In genomic region chr16:91547974-91548373, GRCm38 (mm10) we compare ENCODE assay signal across 8 mouse cellular contexts. TPM values are rescaled to one million over a fixed set of nuclear protein-coding genes. Genes with fewer than 3 reads are reported as not detected.
DNase-seq lines count a peak whose midpoint lies in the region; ATAC-seq lines count a peak whose summit lies in the region.

No protein-coding gene starts in this region.

- DNase-seq in heart, postnatal 36 days = no peak
- peak; percentile 52 for DNase-seq in T-cell, adult 2 months (ENCODE audit: low spot score)
- no peak for DNase-seq in hindbrain, embryonic 11.5 days (ENCODE audit: low spot score)
- DNase-seq in spleen, postnatal 14 days (ENCODE audit: low spot score in 2 of 2) = no peak
- no peak for DNase-seq in right cerebral cortex, postnatal 36 days (ENCODE audit: low spot score in 2 of 2)

- WGBS in heart, embryonic 14.5 days = 18% methylated on average over 5 of the region's 5 CpGs
- WGBS in hindbrain, embryonic 11.5 days = 48% methylated on average over 5 of the region's 5 CpGs

- peak overlapping the region; percentile 99 for H3K9ac ChIP-seq in heart, embryonic 14.5 days (ENCODE audit: low read length)
- H3K9ac ChIP-seq in hindbrain, embryonic 11.5 days (ENCODE audit: low read depth, low read length) = no peak overlapping the region; the same call in 1 of the 2 replicates

- H3K9me3 ChIP-seq in heart, embryonic 14.5 days (ENCODE audit: control insufficient read depth, low read length) = no peaks in the 10 kb centered on the region
- no peaks in the 10 kb centered on the region for H3K9me3 ChIP-seq in hindbrain, embryonic 11.5 days (ENCODE audit: control insufficient read depth, low read length)

- intact Hi-C loops in heart, postnatal 36 days (cut with DNase I) = loop anchor here (5.0 kb wide), 1 partner anchor 49 kb away; the partner anchor contains the start of gene Tmem50b

- H3K4me1 ChIP-seq in heart, embryonic 14.5 days (ENCODE audit: control insufficient read depth in 2 of 2, insufficient read depth in 2 of 2, low read length in 2 of 2) = peaks cover 35 to 58% of the 10 kb centered on the region in 2 experiments
- no peaks in the 10 kb centered on the region; the same call in 1 of the 2 replicates for H3K4me1 ChIP-seq in hindbrain, embryonic 11.5 days (replicated peaks; ENCODE audit: control insufficient read depth, insufficient read depth, low read length)

- ATAC-seq in heart, embryonic 14.5 days (ENCODE audit: insufficient number of reproducible peaks, insufficient read depth, low FRiP score, low read depth) = no peak
- ATAC-seq in hindbrain, embryonic 11.5 days (ENCODE audit: low FRiP score) = no peak
- peak; percentile 47 for ATAC-seq in megakaryocyte, adult 5-6 weeks (ENCODE audit: poor library complexity, severe bottlenecking)
- ATAC-seq in activated CD4-positive, CD25-positive, alpha-beta regulatory T cell, adult 4 months = no peak

- H3K36me3 ChIP-seq in heart, embryonic 14.5 days (ENCODE audit: control insufficient read depth, insufficient read depth, low read length) = peaks cover 9% of the 10 kb centered on the region; the same call in 1 of the 2 replicates
- no peaks in the 10 kb centered on the region for H3K36me3 ChIP-seq in hindbrain, embryonic 11.5 days (ENCODE audit: control insufficient read depth, insufficient read depth, low read length)

- H3K4me2 ChIP-seq in heart, embryonic 14.5 days (ENCODE audit: low read length) = peak overlapping the region; percentile 90
- peak overlapping the region; percentile 89 for H3K4me2 ChIP-seq in hindbrain, embryonic 11.5 days (replicated peaks; ENCODE audit: low read depth, low read length)

- H3K27ac ChIP-seq in heart, embryonic 14.5 days (replicated peaks in 1 of 2; ENCODE audit: control insufficient read depth in 1 of 2, insufficient read depth in 1 of 2, low read depth in 2 of 2, low read length in 2 of 2) = peak overlapping the region; percentile 41 to 95; a peak in 3 of 4 replicates
- H3K27ac ChIP-seq in hindbrain, embryonic 11.5 days (ENCODE audit: low read depth, low read length) = no peak overlapping the region

- peak overlapping the region; percentile 87 to 100 for H3K4me3 ChIP-seq in heart, embryonic 14.5 days (ENCODE audit: control insufficient read depth in 1 of 2, insufficient read depth in 1 of 2, low read depth in 1 of 2, low read length in 2 of 2)
- H3K4me3 ChIP-seq in hindbrain, embryonic 11.5 days (ENCODE audit: low read depth, low read length) = no peak overlapping the region

- no peaks in the 10 kb centered on the region for H3K27me3 ChIP-seq in heart, embryonic 14.5 days (ENCODE audit: control insufficient read depth, insufficient read depth, low read length)
- no peaks in the 10 kb centered on the region for H3K27me3 ChIP-seq in hindbrain, embryonic 11.5 days (ENCODE audit: control insufficient read depth, insufficient read depth, low read length)

RNA-seq across cellular contexts. Expression of gene Ifngr2, which starts 1.1 kb away (rescaled TPM):
- polyA plus RNA-seq in heart, embryonic 14.5 days (2014; fragmentation: Nextera tagmentation; extraction: Ambion mirVana) = 140 and 146 TPM in 2 replicates
- total RNA-seq in heart, postnatal 36 days (2021) = 100 to 1,000 TPM; 128 to 159 TPM
- 35.1 and 36.8 TPM in 2 replicates for polyA plus RNA-seq in hindbrain, embryonic 11.5 days (2014; fragmentation: Nextera tagmentation; extraction: Ambion mirVana)
- total RNA-seq in megakaryocyte, adult 5-6 weeks (2015) = 63.2 and 67.5 TPM in 2 replicates
- total RNA-seq in megakaryocyte, adult 5-6 weeks (2017) = 47.0 and 49.0 TPM in 2 replicates
- 10 to 100 TPM; 19.8 to 20.6 TPM for polyA plus RNA-seq in activated CD4-positive, CD25-positive, alpha-beta regulatory T cell, adult 4 months (2017; shearing (Covaris generic))

RNA-seq across cellular contexts. Expression of gene Tmem50b, which starts 49.6 kb away (rescaled TPM):
- 60.5 and 67.5 TPM in 2 replicates for polyA plus RNA-seq in heart, embryonic 14.5 days (2014; fragmentation: Nextera tagmentation; extraction: Ambion mirVana)
- 10 to 100 TPM; 55.0 to 67.6 TPM for total RNA-seq in heart, postnatal 36 days (2021)
- polyA plus RNA-seq in hindbrain, embryonic 11.5 days (2014; fragmentation: Nextera tagmentation; extraction: Ambion mirVana) = 54.7 and 55.9 TPM in 2 replicates
- total RNA-seq in megakaryocyte, adult 5-6 weeks (2015) = 102 and 112 TPM in 2 replicates
- 83.4 and 89.7 TPM in 2 replicates for total RNA-seq in megakaryocyte, adult 5-6 weeks (2017)
- polyA plus RNA-seq in activated CD4-positive, CD25-positive, alpha-beta regulatory T cell, adult 4 months (2017; shearing (Covaris generic)) = 10 to 100 TPM; 34.6 to 38.3 TPM
